Mouse (Mus musculus) frontal cortex, adult (tissue): ENCODE measurements around the gene Epc2.
A peak's percentile ranks its signal among the peaks of the same experiment; 100 is the strongest.

Experiments
- ATAC-seq: cut with Nextera tagmentation; 2 replicates; pipeline ENCODE4 v1.9.2; 2017; ENCODE audit warnings: mild to moderate bottlenecking, moderate library complexity, mixed read lengths; ENCODE audit not compliant: low TSS enrichment

Epc2 gene

DNA sequence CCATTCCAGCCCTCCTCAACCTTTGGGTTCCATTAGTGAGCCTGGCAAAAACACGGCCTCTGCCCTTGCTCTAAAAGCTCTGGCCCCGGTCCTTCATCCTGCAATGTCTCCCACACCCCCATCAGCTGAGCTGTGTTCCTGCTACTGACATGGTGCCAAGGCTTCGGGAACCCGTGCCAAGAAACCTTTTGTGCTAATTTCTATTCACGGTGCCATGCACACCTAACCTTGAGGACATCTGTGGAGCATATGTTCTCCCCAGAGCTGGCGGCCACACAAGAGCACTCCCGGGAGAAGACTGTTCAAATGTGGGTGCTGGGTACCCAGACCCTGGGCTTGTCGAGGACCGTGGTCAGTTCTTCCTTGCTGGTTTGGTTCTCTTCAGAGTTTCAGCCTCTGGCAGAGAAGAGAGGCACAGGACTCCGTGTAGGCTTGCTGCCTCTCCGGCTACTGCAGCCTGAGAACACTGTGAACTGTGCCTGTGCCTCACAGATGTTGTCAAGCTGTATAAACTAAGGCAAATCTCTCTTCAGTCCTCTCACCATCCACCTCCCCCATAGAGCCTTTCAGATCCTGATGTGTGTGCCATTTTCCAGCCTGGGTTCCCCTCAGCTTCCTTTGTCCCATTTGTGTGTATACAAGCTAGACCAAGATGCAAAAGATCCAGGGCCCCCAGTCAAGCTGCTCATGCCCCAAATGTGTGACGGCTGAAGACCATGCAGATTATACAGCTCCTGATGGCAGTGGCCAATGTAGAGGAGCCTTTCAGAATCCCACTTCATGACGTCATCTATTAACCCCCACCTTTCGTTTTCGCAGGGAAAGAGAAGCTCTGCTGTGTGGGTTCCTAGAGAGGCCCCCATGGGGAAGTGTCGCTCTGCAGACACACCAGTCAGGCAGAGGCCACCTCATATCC, 118.8 kb downstream of the Epc2 start:
- peak; percentile 53 for ATAC-seq

DNA sequence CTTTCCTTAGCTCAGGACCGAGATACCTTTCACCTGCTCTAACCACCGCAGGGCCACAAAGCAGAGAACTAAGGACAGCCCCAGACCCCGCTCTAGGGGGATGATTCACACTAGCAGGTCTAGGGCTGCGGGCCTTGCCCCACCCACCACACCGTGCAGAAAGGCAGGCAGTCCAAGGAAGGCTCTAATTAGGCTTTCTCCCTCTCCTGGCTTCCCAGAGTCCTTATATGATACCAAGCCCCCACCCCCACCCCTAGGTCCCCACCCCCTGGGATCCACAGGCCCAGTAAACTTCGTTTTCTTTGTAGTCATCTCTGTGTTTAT, 119.5 kb downstream of the Epc2 start:
- ATAC-seq: no peak

DNA sequence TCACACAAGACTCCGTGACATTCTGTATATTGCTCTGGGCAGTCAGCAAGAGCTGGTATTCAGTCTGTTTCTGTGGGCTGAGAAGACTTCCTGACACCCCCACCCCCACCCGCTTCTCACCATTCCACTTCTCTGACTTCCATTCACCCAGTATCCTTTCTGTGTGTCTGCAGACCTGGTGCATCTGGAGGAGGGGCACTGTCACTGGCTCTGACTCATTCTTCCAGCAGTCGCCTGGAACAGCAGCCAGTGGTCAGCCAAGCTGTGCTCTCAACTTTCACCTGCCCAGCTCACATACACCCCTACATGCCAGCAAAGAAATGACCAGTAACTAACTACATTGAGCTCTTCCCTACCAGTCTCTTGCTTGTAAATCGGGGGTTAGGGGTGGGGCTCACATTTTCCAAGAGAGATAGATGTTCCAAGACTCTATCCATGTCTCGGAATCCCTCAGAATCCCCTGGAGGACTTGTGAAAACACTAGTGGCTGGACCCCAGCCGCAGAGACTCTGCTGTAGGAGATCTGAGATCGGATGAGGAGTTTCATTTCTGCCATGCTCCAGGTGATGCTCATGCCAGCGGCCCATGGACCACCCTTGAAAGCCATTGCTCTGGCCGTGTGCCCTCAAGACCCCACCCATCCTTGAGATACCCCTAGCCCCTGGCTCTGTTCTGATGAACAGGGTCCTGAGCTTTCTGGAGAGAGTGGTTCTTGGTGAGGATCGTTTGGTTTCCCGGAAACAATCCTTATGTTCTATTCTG, 120.1 kb downstream of the Epc2 start:
- peak; percentile 14; the same call in 1 of the 2 replicates for ATAC-seq

DNA sequence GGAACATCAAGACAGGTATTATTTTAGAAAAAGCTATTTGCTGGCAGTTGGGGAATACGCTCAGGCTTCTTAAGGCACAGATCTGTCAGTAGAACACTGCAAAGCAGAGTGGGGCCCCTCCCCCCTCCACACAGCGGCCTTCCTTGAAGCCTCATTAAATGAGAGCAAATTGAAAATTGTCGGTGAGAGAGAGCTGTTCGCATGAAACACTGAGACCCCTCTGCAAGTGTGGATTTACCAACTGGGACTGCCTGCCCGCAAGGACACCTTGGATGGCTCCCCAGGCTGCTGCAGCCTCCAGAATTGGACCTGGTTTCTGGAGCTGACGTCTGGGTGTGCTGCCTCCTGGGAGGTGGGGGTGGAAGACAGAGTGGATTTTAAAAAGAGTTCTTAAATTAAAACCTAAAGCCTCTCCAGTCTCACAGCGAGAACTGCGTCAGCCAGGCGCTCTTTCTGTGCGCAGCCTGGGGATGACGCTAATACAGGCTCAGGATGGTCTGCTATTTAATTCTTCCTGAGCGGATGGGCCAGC, 120.9 kb downstream of the Epc2 start:
- ATAC-seq: peak; percentile 90

DNA sequence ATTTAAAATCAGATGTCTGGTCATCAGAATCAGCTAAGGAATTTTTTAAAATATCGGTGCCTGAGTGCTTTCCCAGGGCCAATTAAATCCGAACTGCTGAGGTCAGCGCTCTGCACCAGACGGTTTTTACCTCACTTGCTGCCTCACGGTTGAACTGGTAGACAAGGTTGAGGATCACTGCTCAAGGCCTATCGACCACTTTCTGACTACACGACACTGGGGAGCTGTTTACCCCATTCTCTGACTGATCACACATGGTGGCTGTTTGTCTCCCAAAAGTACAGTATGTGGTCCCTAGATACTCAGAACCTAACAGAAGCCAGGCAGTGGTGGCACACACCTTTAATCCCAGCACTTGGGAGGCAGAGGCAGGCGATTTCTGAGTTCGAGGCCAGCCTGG, 121.4 kb downstream of the Epc2 start:
- ATAC-seq: 0 out of 2 replicates have a peak, but pooled peaks have one; percentile 1

DNA sequence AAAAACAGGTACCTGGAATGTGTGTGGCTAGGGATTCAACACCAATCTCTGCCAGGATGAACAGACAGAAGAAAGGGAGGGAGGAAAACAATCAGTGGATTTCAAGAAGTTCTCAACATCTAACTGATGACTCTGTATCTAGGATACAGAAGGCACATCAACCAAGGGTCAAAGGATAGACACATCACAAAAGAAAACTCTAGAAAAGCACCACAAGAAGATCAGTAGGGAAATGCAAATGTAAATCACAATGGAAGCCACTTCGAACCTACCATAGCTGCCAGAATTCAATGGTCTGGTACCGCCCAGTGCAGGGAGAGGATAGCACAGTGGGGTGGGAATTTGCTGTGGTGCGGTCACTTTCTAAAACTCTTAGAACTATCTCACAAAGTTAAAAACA, 122.0 kb downstream of the Epc2 start:
- no peak for ATAC-seq

DNA sequence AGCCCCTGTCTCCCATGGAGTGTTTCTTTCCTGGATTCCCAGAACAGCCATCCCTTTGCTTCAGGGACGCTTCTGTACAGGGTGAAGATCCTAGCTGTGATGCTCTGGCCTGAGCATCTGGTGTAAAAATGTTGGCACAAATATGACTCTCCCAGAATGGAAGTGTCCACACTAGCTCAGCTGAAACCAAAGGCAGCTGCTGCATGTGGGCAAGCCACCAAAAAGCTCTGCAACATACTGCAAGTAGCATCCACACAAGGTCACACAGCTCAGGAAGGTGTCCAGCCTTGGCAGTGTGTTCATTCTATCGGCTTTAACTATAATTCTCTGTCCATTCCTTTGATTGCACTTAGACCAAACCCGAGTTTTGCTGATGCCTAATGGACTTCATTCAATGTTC, 129.3 kb downstream of the Epc2 start:
- ATAC-seq: peak; percentile 66

DNA sequence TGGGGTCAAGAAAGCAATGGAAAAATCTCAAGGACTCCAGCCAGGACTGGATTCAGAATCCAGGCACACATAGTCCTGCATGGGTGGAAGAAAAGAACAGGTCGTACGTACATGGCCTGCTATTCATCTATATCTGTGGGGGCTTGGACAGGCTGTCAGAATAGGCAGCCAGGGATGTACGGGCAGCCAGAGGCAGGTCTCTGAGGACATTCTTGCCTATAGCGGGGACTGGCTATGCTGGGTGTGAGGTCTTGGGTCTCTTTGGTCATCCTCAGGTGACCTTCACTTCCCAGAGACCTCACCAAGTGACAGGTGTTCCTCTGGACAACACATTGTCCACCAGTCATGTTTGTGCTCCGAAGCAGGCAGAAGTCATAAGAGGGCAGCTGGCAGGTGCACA, 131.3 kb downstream of the Epc2 start:
- ATAC-seq: no peak

DNA sequence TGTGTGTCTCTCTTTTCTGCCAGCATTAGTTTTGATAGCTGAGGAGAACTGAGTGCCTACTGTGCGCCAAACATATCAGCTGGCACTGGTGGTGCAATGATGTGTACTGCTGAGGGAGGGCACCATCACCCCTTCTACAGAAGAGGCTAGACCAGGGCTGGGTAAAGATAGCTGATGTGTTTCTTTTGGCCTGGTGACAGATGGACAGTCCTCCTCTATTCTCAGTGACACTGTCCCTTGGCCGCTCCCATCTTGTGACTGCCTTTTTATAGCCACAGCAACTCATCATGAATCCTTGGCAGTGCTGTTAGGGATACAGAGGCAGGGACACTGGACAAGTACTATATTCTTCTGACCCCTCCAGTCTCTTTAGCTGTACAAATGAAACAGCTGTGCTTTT, 132.0 kb downstream of the Epc2 start:
- no peak for ATAC-seq

DNA sequence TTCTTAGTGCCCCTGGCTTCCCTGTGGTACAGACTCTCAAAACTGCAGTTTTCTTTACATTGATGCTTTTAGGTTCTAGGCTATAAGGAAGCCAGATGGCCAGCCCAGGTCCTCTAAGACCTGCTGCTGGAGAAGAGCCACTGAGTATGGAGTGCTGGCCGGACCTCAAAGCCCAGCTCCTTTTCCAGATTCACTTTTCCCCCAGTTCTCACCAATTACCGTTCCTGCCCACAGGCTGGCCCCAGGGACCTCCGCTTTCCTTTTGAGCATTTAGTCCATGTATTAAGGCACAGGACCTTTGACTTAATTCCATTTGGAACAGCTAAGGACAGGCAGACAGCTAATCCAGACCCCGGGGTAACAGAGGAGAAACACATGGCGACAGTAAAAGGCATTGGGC, 139.2 kb downstream of the Epc2 start:
- no peak for ATAC-seq

DNA sequence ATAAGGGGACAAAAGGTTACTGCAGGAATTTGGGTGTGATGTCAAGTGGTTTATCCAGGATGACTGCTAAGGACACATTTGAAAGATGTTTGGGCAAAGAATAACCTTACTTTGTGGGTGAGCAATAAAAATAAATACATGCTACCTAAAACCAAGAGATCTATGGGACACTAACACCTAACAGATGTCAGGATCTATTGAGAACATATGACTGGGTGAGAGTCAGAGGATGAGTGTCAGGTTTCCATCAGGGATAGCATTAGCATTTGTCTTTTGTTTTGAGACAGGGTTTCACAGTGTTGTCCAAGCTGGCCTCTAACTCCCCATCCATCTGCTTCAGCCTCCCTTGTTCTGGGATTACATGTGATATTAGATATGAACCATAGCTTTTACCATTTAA, 141.6 kb downstream of the Epc2 start:
- no peak for ATAC-seq

DNA sequence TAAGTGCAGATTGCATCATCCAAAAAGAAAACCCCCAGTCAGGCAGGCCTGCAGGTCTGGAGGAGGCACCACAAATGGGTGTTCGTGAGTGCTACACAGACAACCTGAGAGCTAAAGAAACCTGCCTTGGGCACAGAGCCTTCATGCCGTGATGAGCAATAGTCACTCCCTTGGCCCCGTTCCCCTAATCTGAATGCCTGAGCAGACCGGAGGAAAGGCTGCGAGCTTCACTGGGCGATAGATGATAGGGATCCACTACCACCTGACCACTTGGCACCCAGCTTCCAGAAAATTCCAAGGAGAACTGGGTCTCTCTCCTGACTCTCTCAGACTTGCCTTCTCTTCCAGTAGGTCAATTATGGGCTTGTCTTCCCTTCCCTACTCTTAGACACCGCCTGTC, 143.6 kb downstream of the Epc2 start:
- no peak for ATAC-seq

DNA sequence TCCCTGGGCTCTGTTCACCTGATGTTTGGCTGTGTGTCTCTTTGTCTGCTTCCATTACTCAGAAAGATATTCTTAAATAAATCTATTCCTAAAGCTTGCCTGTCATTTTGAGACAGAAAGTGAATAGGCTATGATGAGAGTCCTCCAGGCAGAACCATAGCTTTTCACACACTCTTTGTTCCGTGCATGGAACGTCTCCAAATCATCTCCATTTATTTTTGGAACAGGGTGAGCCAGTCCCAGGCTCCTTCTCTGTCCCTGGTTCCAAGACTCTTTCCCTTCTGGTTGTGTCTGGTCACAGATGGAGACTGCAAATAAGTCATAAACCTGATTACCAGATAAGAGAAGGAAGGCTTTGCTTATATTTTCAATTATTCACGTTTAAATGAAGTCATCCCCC, 145.0 kb downstream of the Epc2 start:
- ATAC-seq: peak; percentile 62

DNA sequence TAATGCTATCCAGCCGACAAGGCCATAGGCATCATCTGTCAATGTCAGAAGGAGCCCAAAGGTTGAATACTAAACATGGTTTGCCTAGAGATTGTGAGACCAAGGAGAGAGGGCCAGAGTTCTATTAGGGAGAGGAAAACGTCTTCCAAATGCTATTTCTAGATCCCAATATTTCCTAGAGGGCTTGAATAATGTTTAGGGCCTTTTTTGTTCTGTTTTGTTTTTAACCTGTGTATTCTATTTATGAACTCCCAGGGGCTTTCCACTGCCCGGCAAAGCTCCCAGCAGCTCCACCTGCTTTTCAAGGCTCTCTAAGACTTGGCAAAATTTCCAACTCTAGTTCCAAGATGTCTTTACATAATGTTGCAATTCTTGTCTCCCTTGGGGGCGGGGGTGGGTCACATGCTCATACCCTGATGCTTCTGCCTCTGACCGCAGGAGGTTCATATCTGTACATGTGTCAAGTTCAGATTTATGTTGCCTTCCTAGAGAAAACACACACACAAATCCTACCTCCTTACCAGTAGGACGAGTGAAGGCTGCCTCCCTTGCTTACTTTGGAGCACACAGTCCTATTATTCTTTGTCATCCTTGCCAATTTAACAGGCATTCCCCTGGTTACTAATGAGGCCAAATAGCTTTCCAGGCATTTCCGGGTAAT, 148.9 kb downstream of the Epc2 start:
- ATAC-seq: peak; percentile 36; the same call in 1 of the 2 replicates
